Comparison of ENCODE assay signal across 15 mouse cellular contexts in the genomic region with DNA sequence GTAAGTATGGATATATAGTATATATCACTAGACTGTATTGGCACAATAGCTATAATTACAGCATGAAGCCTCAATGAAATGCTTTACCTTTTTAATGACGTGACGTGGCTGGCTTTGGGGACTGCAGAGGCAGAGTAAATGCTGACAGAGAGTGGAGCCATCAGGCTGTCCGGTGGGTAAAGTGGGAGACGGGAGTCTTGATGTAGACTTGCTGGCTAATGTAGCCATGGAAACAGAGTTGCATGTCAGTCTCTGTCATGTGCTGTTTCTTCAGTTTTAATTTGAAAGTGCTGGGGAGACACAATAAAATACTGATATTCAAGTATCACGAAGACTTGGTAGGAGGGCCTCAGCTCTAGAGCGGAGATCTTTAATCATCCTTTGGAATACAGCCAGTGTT.
"Had no signal": no experiment of that assay in that cellular context is flagged by ENCODE, and none has a peak within 500 bp of the region (broad histone marks: within the 10 kb centered on the region; RNA-seq: fewer than 3 reads in every experiment).

No protein-coding gene starts in this region.

- H3K4me1 ChIP-seq: megakaryocyte, embryonic 14.5 days; midbrain, embryonic 15.5 days; neural tube, embryonic 12.5 days; stomach, embryonic 15.5 days had no signal

- H3K27ac ChIP-seq: liver, embryonic 14.5 days; macrophage; midbrain, embryonic 13.5 days; midbrain, embryonic 15.5 days; neural tube, embryonic 12.5 days; stomach, embryonic 15.5 days; stomach, postnatal 0 days had no signal

- H3K4me2 ChIP-seq: lung, embryonic 14.5 days; midbrain, embryonic 13.5 days; midbrain, embryonic 15.5 days; neural tube, embryonic 12.5 days; stomach, embryonic 15.5 days had no signal

- H3K9me3 ChIP-seq: megakaryocyte, embryonic 14.5 days; midbrain, embryonic 13.5 days; midbrain, embryonic 15.5 days; neural tube, embryonic 12.5 days; stomach, embryonic 15.5 days had no signal

- H3K27me3 ChIP-seq: midbrain, embryonic 13.5 days; midbrain, embryonic 15.5 days; neural tube, embryonic 12.5 days; stomach, embryonic 15.5 days had no signal

- DNase-seq: lung, adult 18-20 months; lung, embryonic 14.5 days; lung, postnatal 10 days; right cerebral cortex, postnatal 14 days; thymus, adult 2 months; thymus, postnatal 25 days; thymus, postnatal 4 days had no signal

- H3K9ac ChIP-seq: liver, embryonic 14.5 days; lung, embryonic 14.5 days; midbrain, embryonic 13.5 days; midbrain, embryonic 15.5 days; neural tube, embryonic 12.5 days; stomach, embryonic 15.5 days had no signal

- H3K36me3 ChIP-seq: midbrain, embryonic 13.5 days; midbrain, embryonic 15.5 days; neural tube, embryonic 12.5 days; stomach, embryonic 15.5 days had no signal

- ATAC-seq: midbrain, embryonic 13.5 days; midbrain, embryonic 15.5 days had no signal

- H3K4me3 ChIP-seq: megakaryocyte, embryonic 14.5 days; midbrain, embryonic 13.5 days; midbrain, embryonic 15.5 days; neural tube, embryonic 12.5 days; stomach, embryonic 15.5 days had no signal
